ENCODE assay signal across 9 mouse cellular contexts in the genomic region with DNA sequence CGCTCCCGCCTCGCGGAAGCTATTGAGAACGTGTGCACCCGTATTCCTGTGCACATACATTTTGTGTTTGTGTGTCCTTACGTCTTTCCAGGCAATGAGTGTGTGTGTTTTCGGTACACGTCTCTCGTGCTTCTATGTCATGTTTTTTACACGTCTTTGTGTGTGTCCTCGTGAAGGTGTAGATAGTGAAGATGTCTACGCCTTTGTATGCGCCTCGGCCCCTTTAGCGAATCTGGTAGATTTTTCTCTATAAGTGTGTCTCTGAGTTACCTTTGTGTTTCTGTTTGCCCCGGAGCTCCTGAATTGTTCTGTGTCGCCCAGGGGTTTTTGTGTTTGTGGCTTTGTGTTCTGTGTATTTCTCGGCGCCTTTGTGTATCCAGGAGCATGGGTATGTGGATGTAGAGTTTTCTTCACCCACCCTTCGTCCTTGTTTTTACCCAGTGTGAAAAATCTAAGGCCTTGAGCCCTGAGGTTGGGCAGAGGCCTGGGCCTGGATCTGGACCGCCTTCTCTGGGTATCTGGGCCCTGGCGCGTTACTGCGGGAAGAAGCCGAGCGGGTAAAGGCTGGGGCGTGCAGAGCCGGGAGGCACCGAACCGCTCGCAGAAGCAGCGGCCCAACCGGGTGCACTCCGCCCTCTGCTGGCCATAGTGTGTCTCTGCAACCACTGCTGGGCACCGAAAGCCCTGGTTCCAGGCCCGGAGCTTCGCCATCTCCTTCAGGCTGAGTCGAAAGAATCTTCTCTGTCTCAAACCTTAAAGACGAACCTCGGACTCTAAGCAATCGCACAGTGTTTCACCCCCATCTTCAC. TPM values are rescaled to one million over a fixed set of nuclear protein-coding genes. Genes with fewer than 3 reads are reported as not detected.
DNase-seq lines count a peak whose midpoint lies in the region; ATAC-seq lines count a peak whose summit lies in the region.
"Had no signal": no experiment of that assay in that cellular context is flagged by ENCODE, and none has a peak within 500 bp of the region (broad histone marks: within the 10 kb centered on the region; RNA-seq: fewer than 3 reads in every experiment).

No protein-coding gene starts in this region.

- H3K27me3 ChIP-seq in intestine, embryonic 14.5 days (replicated peaks; ENCODE audit: control insufficient read depth, insufficient read depth, low read length) = peaks cover 100% of the 10 kb centered on the region
- H3K27me3 ChIP-seq in midbrain, embryonic 10.5 days (ENCODE audit: low read depth, poor library complexity, severe bottlenecking) = peaks cover 100% of the 10 kb centered on the region

- no peak overlapping the region for H3K4me3 ChIP-seq in intestine, embryonic 14.5 days (ENCODE audit: low read depth, low read length)
- peak overlapping the region; percentile 55 for H3K4me3 ChIP-seq in midbrain, embryonic 10.5 days

- H3K36me3 ChIP-seq in intestine, embryonic 14.5 days (ENCODE audit: control insufficient read depth, insufficient read depth, low read length) = no peaks in the 10 kb centered on the region
- H3K36me3 ChIP-seq in midbrain, embryonic 10.5 days = peaks cover 6% of the 10 kb centered on the region; the same call in 1 of the 2 replicates

- H3K9me3 ChIP-seq in intestine, embryonic 14.5 days (ENCODE audit: control insufficient read depth, low read length) = no peaks in the 10 kb centered on the region
- no peaks in the 10 kb centered on the region for H3K9me3 ChIP-seq in midbrain, embryonic 10.5 days (replicated peaks)

- H3K4me1 ChIP-seq in intestine, embryonic 14.5 days (replicated peaks; ENCODE audit: control insufficient read depth, insufficient read depth, low read length) = peaks cover 5% of the 10 kb centered on the region; the same call in 1 of the 2 replicates
- H3K4me1 ChIP-seq in midbrain, embryonic 10.5 days = peaks cover 89% of the 10 kb centered on the region

- no peak overlapping the region for H3K27ac ChIP-seq in intestine, embryonic 14.5 days (ENCODE audit: low read depth)
- peak overlapping the region; percentile 82 for H3K27ac ChIP-seq in midbrain, embryonic 10.5 days (replicated peaks)
- H3K27ac ChIP-seq: macrophage had no signal

- DNase-seq in adrenal gland, postnatal 10 days = peak; percentile 85
- DNase-seq in embryo, embryonic 11 days = peak; percentile 91
- DNase-seq in gastrocnemius, postnatal 36 days = peak; percentile 58
- DNase-seq in intestine, embryonic 14.5 days (ENCODE audit: low spot score) = peak; percentile 88
- peak; percentile 48 to 77 for DNase-seq in left cerebral cortex, postnatal 14 days (ENCODE audit: low spot score in 2 of 2)
- DNase-seq in midbrain, embryonic 10.5 days (ENCODE audit: low spot score) = peak; percentile 86
- DNase-seq in right cerebral cortex, postnatal 36 days (ENCODE audit: low spot score in 2 of 2) = peak; percentile 23 to 32
- DNase-seq in MN1 (ENCODE audit: low spot score) = no peak

- no peak overlapping the region for H3K9ac ChIP-seq in intestine, embryonic 14.5 days (ENCODE audit: low read length)

- WGBS in intestine, embryonic 14.5 days = 2% methylated on average over 42 of the region's 42 CpGs
- WGBS in midbrain, embryonic 10.5 days = under 1% methylated on average over 42 of the region's 42 CpGs

- peak; percentile 47; the same call in 1 of the 2 replicates for ATAC-seq in intestine, embryonic 14.5 days (replicated peaks; ENCODE audit: low FRiP score, low TSS enrichment, low read depth)

- no peak overlapping the region for H3K4me2 ChIP-seq in intestine, embryonic 14.5 days (ENCODE audit: low read length)

- intact Hi-C loops in gastrocnemius, postnatal 36 days (cut with DNase I) = loop anchor here (2.0 kb wide), 2 partner anchors 70 to 156 kb away; no protein-coding TSS in a partner anchor
- intact Hi-C loops in left cerebral cortex, postnatal 14 days (cut with DNase I) = loop anchor here (2.0 kb wide), 2 partner anchors 84 to 156 kb away; no protein-coding TSS in a partner anchor

RNA-seq across cellular contexts. Expression of gene Lmx1b, which starts 2.5 kb away (rescaled TPM):
- under 1 TPM in 1 of 2 experiments, not detected in 1; 0.09 TPM for total RNA-seq in adrenal gland, postnatal 10 days (2021)
- under 1 TPM; 0.13 to 0.25 TPM for total RNA-seq in gastrocnemius, postnatal 36 days (2021)
- 0.07 TPM in 1 of 2 replicates, not detected in the other for polyA plus RNA-seq in intestine, embryonic 14.5 days (2014; fragmentation: Nextera tagmentation; extraction: Ambion mirVana)
- under 1 TPM; 0.42 to 0.59 TPM for total RNA-seq in left cerebral cortex, postnatal 14 days (2021)
- 2.7 and 3.1 TPM in 2 replicates for polyA plus RNA-seq in midbrain, embryonic 10.5 days (2016; fragmentation: Nextera tagmentation; extraction: Ambion mirVana)
- polyA plus RNA-seq: macrophage had no signal
